Mouse (Mus musculus) liver, embryonic 14.5 days (tissue): ENCODE data around the gene Car15.
A peak's percentile ranks its signal among the peaks of the same experiment; 100 is the strongest.

Experiments used
- CTCF ChIP-seq: IDR thresholded peaks from 2 replicates; pipeline ENCODE4 v1.5.1; 2016; ENCODE audit warnings: antibody characterized with exemption, low read depth, control low read depth
- EP300 ChIP-seq: IDR thresholded peaks from 2 replicates; pipeline ENCODE4 v1.6.1; 2016; ENCODE audit warnings: antibody characterized with exemption, low read depth

GRCm38 (mm10) chr16:17871248-17871647, 33.1 kb upstream of the Car15 start:
- TF ChIP-seq CTCF (no peak), EP300 (0 out of 2 replicates have a peak, but pooled peaks have one; percentile 51)
